Mouse (Mus musculus): ENCODE measurements around the gene Acvr1c. TPM values are rescaled to one million over a fixed set of nuclear protein-coding genes. Genes with fewer than 3 reads are reported as not detected.

Gene Acvr1c
- polyA plus RNA-seq, 1 experiment from 2014 or later, result 0.19 TPM

GRCm38 (mm10) chr2:58237487-58237886 is 120.2 kb downstream of the Acvr1c start:
- Histone ChIP-seq H3K9ac (ENCODE audit: low read length) (no peak overlapping the region), H3K9me3 (ENCODE audit: control insufficient read depth, low read length) (no peaks in the 10 kb centered on the region), H3K27ac (ENCODE audit: low read depth, low read length) (no peak overlapping the region), H3K4me2 (no peak overlapping the region), H3K4me1 (ENCODE audit: control insufficient read depth, insufficient read depth, low read length) (no peaks in the 10 kb centered on the region), H3K27me3 (ENCODE audit: control insufficient read depth, insufficient read depth, low read length) (no peaks in the 10 kb centered on the region), H3K4me3 (ENCODE audit: low read depth, low read length) (no peak overlapping the region), H3K36me3 (ENCODE audit: control insufficient read depth, insufficient read depth, low read length) (no peaks in the 10 kb centered on the region)
- DNase-seq (ENCODE audit: low spot score, missing footprints) (no peak), ATAC-seq (ENCODE audit: low FRiP score) (no peak)
- WGBS, result 74% methylated on average over 2 of the region's 2 CpGs

Other genes with a start within 250 kb of the Acvr1c start
- 0.34 TPM in 1 of 2 replicates, not detected in the other for gene Cytip, start 162.4 kb downstream of the Acvr1c start, polyA plus RNA-seq (2014; fragmentation: Nextera tagmentation; extraction: Ambion mirVana)
- not detected in 2 replicates for gene Gm17409, start 112.2 kb upstream of the Acvr1c start, polyA plus RNA-seq (2014; fragmentation: Nextera tagmentation; extraction: Ambion mirVana)
- gene Acvr1, start 209.3 kb upstream of the Acvr1c start, polyA plus RNA-seq (2014; fragmentation: Nextera tagmentation; extraction: Ambion mirVana), result 4.7 and 4.9 TPM in 2 replicates
- gene Upp2, start 209.4 kb upstream of the Acvr1c start, polyA plus RNA-seq (2014; fragmentation: Nextera tagmentation; extraction: Ambion mirVana), result 4.6 and 4.7 TPM in 2 replicates

All from midbrain, embryonic 11.5 days (tissue).